Mouse (Mus musculus) embryo, embryonic 11 days (tissue): ENCODE results near the gene Arhgap10.
A peak's percentile ranks its signal among the peaks of the same experiment; 100 is the strongest.
"Not testable (repeated sequence)": the region's sequence is repeated elsewhere in the genome, so short reads cannot be mapped to it uniquely, and the experiment has no call there.

ENCODE experiments used
- DNase-seq: peaks from one replicate; pipeline ENCODE4 v3.0.0-alpha.2; 2015

The Arhgap10 gene

GRCm38 (mm10) chr8:77340046-77340747 lies 177.6 kb downstream of the Arhgap10 start:
- DNase-seq, result peak; percentile 41

- no peak for DNase-seq
Observed at GRCm38 (mm10) chr8:77337272-77337671, 180.5 kb downstream of the Arhgap10 start.

GRCm38 (mm10) chr8:77331180-77331579 lies 186.6 kb downstream of the Arhgap10 start:
- DNase-seq, result no peak

- DNase-seq, result no peak
Observed at GRCm38 (mm10) chr8:77330304-77330703, 187.4 kb downstream of the Arhgap10 start.

- DNase-seq, result no peak
Observed at GRCm38 (mm10) chr8:77329783-77330182, 188.0 kb downstream of the Arhgap10 start.

GRCm38 (mm10) chr8:77328473-77328872 lies 189.3 kb downstream of the Arhgap10 start:
- no peak for DNase-seq

GRCm38 (mm10) chr8:77327326-77327725 lies 190.4 kb downstream of the Arhgap10 start:
- no peak for DNase-seq

GRCm38 (mm10) chr8:77322727-77323126 lies 195.0 kb downstream of the Arhgap10 start:
- DNase-seq, result not testable (repeated sequence)

GRCm38 (mm10) chr8:77321901-77322300 lies 195.9 kb downstream of the Arhgap10 start:
- DNase-seq, result no peak

GRCm38 (mm10) chr8:77318590-77318989 lies 199.2 kb downstream of the Arhgap10 start:
- no peak for DNase-seq

GRCm38 (mm10) chr8:77317771-77318170 lies 200.0 kb downstream of the Arhgap10 start:
- no peak for DNase-seq

GRCm38 (mm10) chr8:77313003-77313402 lies 204.8 kb downstream of the Arhgap10 start:
- DNase-seq, result no peak

GRCm38 (mm10) chr8:77311762-77312161 lies 206.0 kb downstream of the Arhgap10 start:
- no peak for DNase-seq

- no peak for DNase-seq
Observed at GRCm38 (mm10) chr8:77310541-77310940, 207.2 kb downstream of the Arhgap10 start.

GRCm38 (mm10) chr8:77310026-77310425 lies 207.7 kb downstream of the Arhgap10 start:
- DNase-seq, result no peak

GRCm38 (mm10) chr8:77294599-77294998 lies 223.2 kb downstream of the Arhgap10 start:
- DNase-seq, result no peak

GRCm38 (mm10) chr8:77292649-77293048 lies 225.1 kb downstream of the Arhgap10 start:
- DNase-seq, result no peak

- DNase-seq, result no peak
Observed at GRCm38 (mm10) chr8:77292120-77292519, 225.6 kb downstream of the Arhgap10 start.

- DNase-seq, result no peak
Observed at GRCm38 (mm10) chr8:77288492-77288891, 229.3 kb downstream of the Arhgap10 start.

- DNase-seq, result no peak
Observed at GRCm38 (mm10) chr8:77288065-77288464, 229.7 kb downstream of the Arhgap10 start.

- no peak for DNase-seq
Observed at GRCm38 (mm10) chr8:77284473-77284872, 233.3 kb downstream of the Arhgap10 start.

GRCm38 (mm10) chr8:77282605-77283236 lies 235.0 kb downstream of the Arhgap10 start:
- no peak for DNase-seq

- DNase-seq, result no peak
Observed at GRCm38 (mm10) chr8:77279977-77280376, 237.8 kb downstream of the Arhgap10 start.

GRCm38 (mm10) chr8:77278246-77278645 lies 239.5 kb downstream of the Arhgap10 start:
- DNase-seq, result no peak

- no peak for DNase-seq
Observed at GRCm38 (mm10) chr8:77276827-77277226, 240.9 kb downstream of the Arhgap10 start.
